Mouse (Mus musculus) brain, embryonic 14.5 days (tissue): Measurements from ENCODE around the gene Rsg1.

ENCODE experiments used
- CTCF ChIP-seq: fragments of 200-500 bp; IDR thresholded peaks from 2 replicates; pipeline ENCODE4 v1.5.1; 2012; ENCODE audit warnings: inconsistent platforms, mild to moderate bottlenecking, moderate library complexity, borderline replicate concordance; ENCODE audit not compliant: insufficient read depth, insufficient read length; ENCODE audit errors: extremely low read depth
- POLR2A ChIP-seq: fragments of 200-500 bp; IDR thresholded peaks from 2 replicates; pipeline ENCODE4 v1.6.1; 2012; ENCODE audit warnings: mild to moderate bottlenecking, inconsistent platforms, borderline replicate concordance; ENCODE audit not compliant: poor library complexity, insufficient read depth, insufficient read length, severe bottlenecking; ENCODE audit errors: extremely low read depth

- TF ChIP-seq POLR2A (no peak), CTCF (no peak)
Observed at GRCm38 (mm10) chr4:141202192-141202591, 11.6 kb upstream of the Rsg1 start.
